Mouse (Mus musculus): ENCODE measurements at regions not wholly inside any gene's neighbourhood (a gene's known extent, or its start where the extent isn't known, plus 50 kb on each side); places are given as distances from the start of the nearest gene placed in this dataset.

GRCm38 (mm10) chr9:61700576-61700975, 213.8 kb downstream of the Rplp1 start:
- H3K4me1 ChIP-seq (ENCODE audit: control insufficient read depth, insufficient read depth), result no peaks in the 10 kb centered on the region
- peaks cover 66% of the 10 kb centered on the region for H3K27me3 ChIP-seq (ENCODE audit: control insufficient read depth, insufficient read depth, low read length)
- H3K36me3 ChIP-seq (replicated peaks; ENCODE audit: control insufficient read depth, insufficient read depth, low read length), result no peaks in the 10 kb centered on the region
- no peak for TF ChIP-seq EP300 (IDR thresholded peaks at IDR 0.05; ENCODE audit: low read depth)
- TF ChIP-seq CTCF (IDR thresholded peaks at IDR 0.05; ENCODE audit: low read depth), result no peak
- H3K4me3 ChIP-seq (ENCODE audit: low read depth, low read length), result no peak overlapping the region
- no peak overlapping the region for H3K27ac ChIP-seq (ENCODE audit: low read depth)
- DNase-seq (ENCODE audit: low spot score) (no peak), ATAC-seq (ENCODE audit: insufficient read depth, low read depth) (no peak)
- WGBS, result 66% methylated on average over 6 of the region's 6 CpGs
- no peak overlapping the region for H3K4me2 ChIP-seq (ENCODE audit: low read depth, low read length)
- no peaks in the 10 kb centered on the region for H3K9me3 ChIP-seq (replicated peaks; ENCODE audit: control insufficient read depth, low read length)
- no peak overlapping the region for H3K9ac ChIP-seq (replicated peaks; ENCODE audit: low read depth, low read length)

GRCm38 (mm10) chr9:61699618-61700017, 214.7 kb downstream of the Rplp1 start:
- no peak overlapping the region for H3K9ac ChIP-seq (replicated peaks; ENCODE audit: low read depth, low read length)
- no peaks in the 10 kb centered on the region for H3K36me3 ChIP-seq (replicated peaks; ENCODE audit: control insufficient read depth, insufficient read depth, low read length)
- ATAC-seq (ENCODE audit: insufficient read depth, low read depth) (no peak), DNase-seq (ENCODE audit: low spot score) (no peak)
- TF ChIP-seq EP300 (IDR thresholded peaks at IDR 0.05; ENCODE audit: low read depth) (no peak), CTCF (IDR thresholded peaks at IDR 0.05; ENCODE audit: low read depth) (no peak)
- H3K27ac ChIP-seq (ENCODE audit: low read depth), result no peak overlapping the region
- H3K4me1 ChIP-seq (ENCODE audit: control insufficient read depth, insufficient read depth), result peaks cover 4% of the 10 kb centered on the region; the same call in 1 of the 2 replicates
- peaks cover 71% of the 10 kb centered on the region for H3K27me3 ChIP-seq (ENCODE audit: control insufficient read depth, insufficient read depth, low read length)
- no peak overlapping the region for H3K4me2 ChIP-seq (ENCODE audit: low read depth, low read length)
- H3K9me3 ChIP-seq (replicated peaks; ENCODE audit: control insufficient read depth, low read length), result no peaks in the 10 kb centered on the region
- no peak overlapping the region for H3K4me3 ChIP-seq (ENCODE audit: low read depth, low read length)
- 74% methylated on average over 5 of the region's 5 CpGs for WGBS

- H3K4me3 ChIP-seq (ENCODE audit: low read depth, low read length), result no peak overlapping the region
Measured at GRCm38 (mm10) chr9:61697959-61698358, 216.4 kb downstream of the Rplp1 start.

GRCm38 (mm10) chr9:61696831-61697230, 217.5 kb downstream of the Rplp1 start:
- peaks cover 4% of the 10 kb centered on the region; the same call in 1 of the 2 replicates for H3K4me1 ChIP-seq (ENCODE audit: control insufficient read depth, insufficient read depth)
- ATAC-seq (ENCODE audit: insufficient read depth, low read depth) (no peak), DNase-seq (ENCODE audit: low spot score) (no peak)
- no peaks in the 10 kb centered on the region for H3K36me3 ChIP-seq (replicated peaks; ENCODE audit: control insufficient read depth, insufficient read depth, low read length)
- no peak overlapping the region for H3K4me3 ChIP-seq (ENCODE audit: low read depth, low read length)
- no peaks in the 10 kb centered on the region for H3K9me3 ChIP-seq (replicated peaks; ENCODE audit: control insufficient read depth, low read length)
- H3K27ac ChIP-seq (ENCODE audit: low read depth), result no peak overlapping the region
- 89% methylated on average over 3 of the region's 3 CpGs for WGBS
- no peak overlapping the region for H3K9ac ChIP-seq (replicated peaks; ENCODE audit: low read depth, low read length)
- no peak for TF ChIP-seq CTCF (IDR thresholded peaks at IDR 0.05; ENCODE audit: low read depth)
- no peak for TF ChIP-seq EP300 (IDR thresholded peaks at IDR 0.05; ENCODE audit: low read depth)
- H3K27me3 ChIP-seq (ENCODE audit: control insufficient read depth, insufficient read depth, low read length), result peaks cover 87% of the 10 kb centered on the region
- no peak overlapping the region for H3K4me2 ChIP-seq (ENCODE audit: low read depth, low read length)

More at GRCm38 (mm10) chr9:61697959-61698358, 216.4 kb downstream of the Rplp1 start:
- no peak overlapping the region for H3K4me2 ChIP-seq (ENCODE audit: low read depth, low read length)
- DNase-seq (ENCODE audit: low spot score) (peak; percentile 63), ATAC-seq (ENCODE audit: insufficient read depth, low read depth) (no peak)
- no peaks in the 10 kb centered on the region for H3K9me3 ChIP-seq (replicated peaks; ENCODE audit: control insufficient read depth, low read length)
- H3K27ac ChIP-seq (ENCODE audit: low read depth), result no peak overlapping the region
- H3K4me1 ChIP-seq (ENCODE audit: control insufficient read depth, insufficient read depth), result peaks cover 4% of the 10 kb centered on the region; the same call in 1 of the 2 replicates
- H3K27me3 ChIP-seq (ENCODE audit: control insufficient read depth, insufficient read depth, low read length), result peaks cover 84% of the 10 kb centered on the region
- 17% methylated on average over 11 of the region's 11 CpGs for WGBS
- no peak overlapping the region for H3K9ac ChIP-seq (replicated peaks; ENCODE audit: low read depth, low read length)
- TF ChIP-seq EP300 (IDR thresholded peaks at IDR 0.05; ENCODE audit: low read depth) (no peak), CTCF (IDR thresholded peaks at IDR 0.05; ENCODE audit: low read depth) (peak; percentile 85)
- H3K36me3 ChIP-seq (replicated peaks; ENCODE audit: control insufficient read depth, insufficient read depth, low read length), result no peaks in the 10 kb centered on the region

- Histone ChIP-seq H3K27me3 (ENCODE audit: control insufficient read depth, insufficient read depth, low read length) (peaks cover 85% of the 10 kb centered on the region), H3K27ac (ENCODE audit: low read depth) (no peak overlapping the region), H3K9me3 (replicated peaks; ENCODE audit: control insufficient read depth, low read length) (no peaks in the 10 kb centered on the region), H3K4me2 (ENCODE audit: low read depth, low read length) (no peak overlapping the region), H3K36me3 (replicated peaks; ENCODE audit: control insufficient read depth, insufficient read depth, low read length) (no peaks in the 10 kb centered on the region), H3K4me1 (ENCODE audit: control insufficient read depth, insufficient read depth) (peaks cover 4% of the 10 kb centered on the region; the same call in 1 of the 2 replicates), H3K9ac (replicated peaks; ENCODE audit: low read depth, low read length) (no peak overlapping the region), H3K4me3 (ENCODE audit: low read depth, low read length) (no peak overlapping the region)
- ATAC-seq (ENCODE audit: insufficient read depth, low read depth) (no peak), DNase-seq (ENCODE audit: low spot score) (no peak)
- no peak for TF ChIP-seq EP300 (IDR thresholded peaks at IDR 0.05; ENCODE audit: low read depth)
- TF ChIP-seq CTCF (IDR thresholded peaks at IDR 0.05; ENCODE audit: low read depth), result no peak
- 81% methylated on average over 2 of the region's 2 CpGs for WGBS
Measured at GRCm38 (mm10) chr9:61695821-61696220, 218.5 kb downstream of the Rplp1 start.

GRCm38 (mm10) chr9:61695381-61695791, 219.0 kb downstream of the Rplp1 start:
- DNase-seq (ENCODE audit: low spot score), result no peak
- peaks cover 81% of the 10 kb centered on the region for H3K27me3 ChIP-seq (ENCODE audit: control insufficient read depth, insufficient read depth, low read length)
- 20% methylated on average over 9 of the region's 9 CpGs for WGBS
- H3K27ac ChIP-seq (ENCODE audit: low read depth), result no peak overlapping the region
- no peak overlapping the region for H3K4me3 ChIP-seq (ENCODE audit: low read depth, low read length)
- no peaks in the 10 kb centered on the region for H3K9me3 ChIP-seq (replicated peaks; ENCODE audit: control insufficient read depth, low read length)
- H3K9ac ChIP-seq (replicated peaks; ENCODE audit: low read depth, low read length), result no peak overlapping the region
- TF ChIP-seq EP300 (IDR thresholded peaks at IDR 0.05; ENCODE audit: low read depth) (no peak), CTCF (IDR thresholded peaks at IDR 0.05; ENCODE audit: low read depth) (peak; percentile 16; the same call in 1 of the 2 replicates)
- ATAC-seq (ENCODE audit: insufficient read depth, low read depth), result no peak
- peaks cover 4% of the 10 kb centered on the region; the same call in 1 of the 2 replicates for H3K4me1 ChIP-seq (ENCODE audit: control insufficient read depth, insufficient read depth)
- no peak overlapping the region for H3K4me2 ChIP-seq (ENCODE audit: low read depth, low read length)
- no peaks in the 10 kb centered on the region for H3K36me3 ChIP-seq (replicated peaks; ENCODE audit: control insufficient read depth, insufficient read depth, low read length)
